Mouse (Mus musculus) G1E (cell line): ENCODE measurements at regions not wholly inside any gene's neighbourhood (a gene's known extent, or its start where the extent isn't known, plus 50 kb on each side); places are given as distances from the start of the nearest gene placed in this dataset.

Source experiments
- CTCF ChIP-seq: IDR thresholded peaks from 2 replicates; pipeline ENCODE4 v1.5.1; 2012; ENCODE audit warnings: low read depth, low read length, inconsistent platforms, mixed read lengths
- GATA1 ChIP-seq: IDR thresholded peaks from 2 replicates; pipeline ENCODE4 v1.6.1; 2012; ENCODE audit warnings: borderline replicate concordance, low read length, inconsistent platforms, mixed read lengths
- GATA2 ChIP-seq: IDR thresholded peaks from 2 replicates; pipeline ENCODE4 v1.6.1; 2012; ENCODE audit warnings: low read depth, low read length, inconsistent platforms, borderline replicate concordance
- POLR2AphosphoS5 ChIP-seq: IDR thresholded peaks from 2 replicates; pipeline ENCODE4 v1.6.1; 2012; ENCODE audit warnings: low read depth, low read length, inconsistent platforms; ENCODE audit not compliant: insufficient replicate concordance
- TAL1 ChIP-seq: conservative IDR thresholded peaks from 2 replicates; pipeline ENCODE4 v1.6.1; 2012; ENCODE audit warnings: low read depth, low read length, inconsistent platforms, mixed read lengths

- TF ChIP-seq CTCF (no peak), TAL1 (no peak), GATA1 (no peak), POLR2AphosphoS5 (no peak), GATA2 (no peak)
Measured at GRCm38 (mm10) chr4:125391269-125391668, 99.2 kb upstream of the Grik3 start.
